Mouse (Mus musculus): ENCODE measurements around the gene Zfand2a.

GRCm38 (mm10) chr5:139459938-139460337 is 24.4 kb downstream of the Zfand2a start:
- TF ChIP-seq POLR2A (IDR thresholded peaks at IDR 0.05; ENCODE audit: insufficient read depth, low read depth, low read length) (no peak), CTCF (IDR thresholded peaks at IDR 0.05) (no peak)

Measured in heart, adult 2 months (tissue).